Mouse (Mus musculus) ES-CJ7 (cell line): Measurements from ENCODE around the gene Pip4p1.
"Not testable (repeated sequence)": the region's sequence is repeated elsewhere in the genome, so short reads cannot be mapped to it uniquely, and the experiment has no call there.

ENCODE experiments used
- DNase-seq: peaks from one replicate; pipeline ENCODE4 v3.0.0; 2011; ENCODE audit warnings: low read depth, low spot score

The Pip4p1 gene

GRCm38 (mm10) chr14:50938940-50939339, 8.3 kb upstream of the Pip4p1 start:
- DNase-seq, result peak; percentile 75

GRCm38 (mm10) chr14:50938119-50938908, 7.7 kb upstream of the Pip4p1 start:
- DNase-seq, result peak; percentile 50

- DNase-seq, result no peak
Measured at GRCm38 (mm10) chr14:50936649-50937048, 6.0 kb upstream of the Pip4p1 start.

GRCm38 (mm10) chr14:50931493-50932020, 901 bp upstream of the Pip4p1 start:
- peak; percentile 56 for DNase-seq

- DNase-seq, result peak; percentile 59
Measured at GRCm38 (mm10) chr14:50930377-50930753, 291 bp downstream of the Pip4p1 start.

- DNase-seq, result no peak
Measured at GRCm38 (mm10) chr14:50929951-50930350, 705 bp downstream of the Pip4p1 start.

- no peak for DNase-seq
Measured at GRCm38 (mm10) chr14:50927366-50927765, 3.3 kb downstream of the Pip4p1 start.

- no peak for DNase-seq
Measured at GRCm38 (mm10) chr14:50925111-50925920, 5.3 kb downstream of the Pip4p1 start.

GRCm38 (mm10) chr14:50924281-50925064, 6.2 kb downstream of the Pip4p1 start, which contains the start of the genes Osgep and Apex1:
Osgep (minus strand) TSS chr14:50924893.
Apex1 (plus strand) TSS chr14:50924968.
- DNase-seq, result peak; percentile 99

GRCm38 (mm10) chr14:50923437-50923836, 7.2 kb downstream of the Pip4p1 start:
- DNase-seq, result not testable (repeated sequence)

- peak; percentile 70 for DNase-seq
Measured at GRCm38 (mm10) chr14:50911356-50911755, 19.3 kb downstream of the Pip4p1 start.

GRCm38 (mm10) chr14:50908126-50908525, 22.5 kb downstream of the Pip4p1 start:
- DNase-seq, result no peak

GRCm38 (mm10) chr14:50905327-50905726, 25.3 kb downstream of the Pip4p1 start:
- not testable (repeated sequence) for DNase-seq

- no peak for DNase-seq
Measured at GRCm38 (mm10) chr14:50904828-50905129, 25.9 kb downstream of the Pip4p1 start.

GRCm38 (mm10) chr14:50903973-50904827, 26.5 kb downstream of the Pip4p1 start:
- no peak for DNase-seq

- DNase-seq, result not testable (repeated sequence)
Measured at GRCm38 (mm10) chr14:50897992-50898391, 32.7 kb downstream of the Pip4p1 start.

- no peak for DNase-seq
Measured at GRCm38 (mm10) chr14:50897374-50897765, 33.3 kb downstream of the Pip4p1 start, which contains the start of gene Klhl33. Klhl33 (minus strand) TSS chr14:50897507.

- no peak for DNase-seq
Measured at GRCm38 (mm10) chr14:50896747-50897373, 33.8 kb downstream of the Pip4p1 start.

GRCm38 (mm10) chr14:50895985-50896746, 34.5 kb downstream of the Pip4p1 start:
- no peak for DNase-seq
